Mouse (Mus musculus): Measurements from ENCODE around the gene Olfr958. TPM values are rescaled to one million over a fixed set of nuclear protein-coding genes. Genes with fewer than 3 reads are reported as not detected.
A peak's percentile ranks its signal among the peaks of the same experiment; 100 is the strongest.

The Olfr958 gene
- not detected in 2 replicates for polyA plus RNA-seq (2016; fragmentation: Nextera tagmentation; extraction: Ambion mirVana)

- H3K36me3 ChIP-seq (replicated peaks) = no peaks in the 10 kb centered on the region
- H3K4me3 ChIP-seq = no peak within 1 kb of the TSS
- 73% methylated on average over 2 of the region's 2 CpGs for WGBS
- H3K9me3 ChIP-seq = no peaks in the 10 kb centered on the region
- no peak within 1 kb of the TSS for H3K27ac ChIP-seq (replicated peaks)
- H3K27me3 ChIP-seq (replicated peaks; ENCODE audit: low read depth, poor library complexity, severe bottlenecking) = no peaks in the 10 kb centered on the region
- H3K4me1 ChIP-seq = 0 out of 2 replicates have a peak, but pooled peaks cover 5% of the 10 kb centered on the region
- no peak for DNase-seq (ENCODE audit: low spot score)
Observed at GRCm38 (mm10) chr9:39553946-39554345, at the start of gene Olfr958. Gene Olfr958, minus strand, starts transcription at chr9:39554054.

- Histone ChIP-seq H3K27ac (replicated peaks) (peak overlapping the region; percentile 44; the same call in 1 of the 2 replicates), H3K9me3 (no peaks in the 10 kb centered on the region), H3K4me1 (peaks cover 17% of the 10 kb centered on the region; the same call in 1 of the 2 replicates), H3K4me3 (peak overlapping the region; percentile 58), H3K36me3 (replicated peaks) (no peaks in the 10 kb centered on the region), H3K27me3 (replicated peaks; ENCODE audit: low read depth, poor library complexity, severe bottlenecking) (peaks cover 15% of the 10 kb centered on the region; the same call in 1 of the 2 replicates)
- WGBS = under 1% methylated on average over 9 of the region's 9 CpGs
- DNase-seq (ENCODE audit: low spot score) = peak; percentile 61
Observed at GRCm38 (mm10) chr9:39603333-39603845, 49.5 kb upstream of the Olfr958 start.

- Histone ChIP-seq H3K4me3 (peak overlapping the region; percentile 58), H3K4me1 (peaks cover 17% of the 10 kb centered on the region; the same call in 1 of the 2 replicates), H3K9me3 (no peaks in the 10 kb centered on the region), H3K27ac (replicated peaks) (peak overlapping the region; percentile 44; the same call in 1 of the 2 replicates), H3K36me3 (replicated peaks) (no peaks in the 10 kb centered on the region), H3K27me3 (replicated peaks; ENCODE audit: low read depth, poor library complexity, severe bottlenecking) (peaks cover 15% of the 10 kb centered on the region; the same call in 1 of the 2 replicates)
- under 1% methylated on average over 19 of the region's 19 CpGs for WGBS
- peak; percentile 71 for DNase-seq (ENCODE audit: low spot score)
Observed at GRCm38 (mm10) chr9:39602536-39603332, 48.9 kb upstream of the Olfr958 start.

- no peaks in the 10 kb centered on the region for H3K36me3 ChIP-seq (replicated peaks)
- no peak for DNase-seq (ENCODE audit: low spot score)
- 92% methylated on average over 5 of the region's 5 CpGs for WGBS
- no peaks in the 10 kb centered on the region for H3K9me3 ChIP-seq
- H3K27ac ChIP-seq (replicated peaks) = no peak overlapping the region
- H3K4me3 ChIP-seq = no peak overlapping the region
- no peaks in the 10 kb centered on the region for H3K4me1 ChIP-seq
- H3K27me3 ChIP-seq (replicated peaks; ENCODE audit: low read depth, poor library complexity, severe bottlenecking) = no peaks in the 10 kb centered on the region
Observed at GRCm38 (mm10) chr9:39577050-39577449, 23.2 kb upstream of the Olfr958 start.

GRCm38 (mm10) chr9:39575469-39575868, 21.6 kb upstream of the Olfr958 start, which contains the start of gene Olfr959:
Gene Olfr959, minus strand, starts transcription at chr9:39575569.
- Histone ChIP-seq H3K9me3 (no peaks in the 10 kb centered on the region), H3K4me1 (no peaks in the 10 kb centered on the region), H3K27ac (replicated peaks) (no peak within 1 kb of the TSS), H3K27me3 (replicated peaks; ENCODE audit: low read depth, poor library complexity, severe bottlenecking) (no peaks in the 10 kb centered on the region), H3K36me3 (replicated peaks) (no peaks in the 10 kb centered on the region), H3K4me3 (no peak within 1 kb of the TSS)
- no peak for DNase-seq (ENCODE audit: low spot score)
- 79% methylated on average over 3 of the region's 3 CpGs for WGBS

- H3K27ac ChIP-seq (replicated peaks) = 0 out of 2 replicates have a peak overlapping the region, but pooled peaks have one; percentile 21
- H3K4me1 ChIP-seq = 0 out of 2 replicates have a peak, but pooled peaks cover 5% of the 10 kb centered on the region
- H3K27me3 ChIP-seq (replicated peaks; ENCODE audit: low read depth, poor library complexity, severe bottlenecking) = no peaks in the 10 kb centered on the region
- H3K9me3 ChIP-seq = no peaks in the 10 kb centered on the region
- H3K36me3 ChIP-seq (replicated peaks) = no peaks in the 10 kb centered on the region
- no peak for DNase-seq (ENCODE audit: low spot score)
- H3K4me3 ChIP-seq = no peak overlapping the region
Observed at GRCm38 (mm10) chr9:39558349-39558647, 4.4 kb upstream of the Olfr958 start.

GRCm38 (mm10) chr9:39557529-39558348, 3.9 kb upstream of the Olfr958 start:
- Histone ChIP-seq H3K9me3 (no peaks in the 10 kb centered on the region), H3K4me3 (no peak overlapping the region), H3K36me3 (replicated peaks) (no peaks in the 10 kb centered on the region), H3K27me3 (replicated peaks; ENCODE audit: low read depth, poor library complexity, severe bottlenecking) (no peaks in the 10 kb centered on the region), H3K4me1 (0 out of 2 replicates have a peak, but pooled peaks cover 5% of the 10 kb centered on the region), H3K27ac (replicated peaks) (peak overlapping the region; percentile 21; the same call in 1 of the 2 replicates)
- 58% methylated on average over 3 of the region's 3 CpGs for WGBS
- DNase-seq (ENCODE audit: low spot score) = no peak

GRCm38 (mm10) chr9:39550806-39551205, 3.0 kb downstream of the Olfr958 start:
- Histone ChIP-seq H3K4me1 (no peaks in the 10 kb centered on the region), H3K9me3 (no peaks in the 10 kb centered on the region), H3K27me3 (replicated peaks; ENCODE audit: low read depth, poor library complexity, severe bottlenecking) (no peaks in the 10 kb centered on the region), H3K4me3 (no peak overlapping the region), H3K27ac (replicated peaks) (no peak overlapping the region), H3K36me3 (replicated peaks) (no peaks in the 10 kb centered on the region)
- 83% methylated on average over 5 of the region's 5 CpGs for WGBS
- no peak for DNase-seq (ENCODE audit: low spot score)

- WGBS = 72% methylated on average over 1 of the region's 1 CpGs
- H3K4me3 ChIP-seq = no peak overlapping the region
- H3K27me3 ChIP-seq (replicated peaks; ENCODE audit: low read depth, poor library complexity, severe bottlenecking) = no peaks in the 10 kb centered on the region
- H3K4me1 ChIP-seq = no peaks in the 10 kb centered on the region
- DNase-seq (ENCODE audit: low spot score) = no peak
- H3K27ac ChIP-seq (replicated peaks) = no peak overlapping the region
- H3K9me3 ChIP-seq = no peaks in the 10 kb centered on the region
- H3K36me3 ChIP-seq (replicated peaks) = no peaks in the 10 kb centered on the region
Observed at GRCm38 (mm10) chr9:39523616-39524285, 30.1 kb downstream of the Olfr958 start.

- no peaks in the 10 kb centered on the region for H3K36me3 ChIP-seq (replicated peaks)
- H3K27ac ChIP-seq (replicated peaks) = no peak overlapping the region
- H3K4me3 ChIP-seq = no peak overlapping the region
- no peaks in the 10 kb centered on the region for H3K4me1 ChIP-seq
- no peak for DNase-seq (ENCODE audit: low spot score)
- H3K9me3 ChIP-seq = no peaks in the 10 kb centered on the region
- H3K27me3 ChIP-seq (replicated peaks; ENCODE audit: low read depth, poor library complexity, severe bottlenecking) = no peaks in the 10 kb centered on the region
Observed at GRCm38 (mm10) chr9:39518595-39518994, 35.3 kb downstream of the Olfr958 start.

- no peak within 1 kb of the TSS for H3K27ac ChIP-seq (replicated peaks)
- DNase-seq (ENCODE audit: low spot score) = no peak
- no peaks in the 10 kb centered on the region for H3K4me1 ChIP-seq
- no peaks in the 10 kb centered on the region for H3K27me3 ChIP-seq (replicated peaks; ENCODE audit: low read depth, poor library complexity, severe bottlenecking)
- H3K36me3 ChIP-seq (replicated peaks) = no peaks in the 10 kb centered on the region
- no peaks in the 10 kb centered on the region for H3K9me3 ChIP-seq
- WGBS = 75% methylated on average over 3 of the region's 3 CpGs
- H3K4me3 ChIP-seq = no peak within 1 kb of the TSS
Observed at GRCm38 (mm10) chr9:39515531-39515930, 38.3 kb downstream of the Olfr958 start, which contains the start of gene Olfr957. Gene Olfr957, minus strand, starts transcription at chr9:39515809.

- Histone ChIP-seq H3K4me1 (no peaks in the 10 kb centered on the region), H3K27me3 (replicated peaks; ENCODE audit: low read depth, poor library complexity, severe bottlenecking) (no peaks in the 10 kb centered on the region), H3K4me3 (no peak overlapping the region), H3K9me3 (no peaks in the 10 kb centered on the region), H3K36me3 (replicated peaks) (no peaks in the 10 kb centered on the region), H3K27ac (replicated peaks) (no peak overlapping the region)
- no peak for DNase-seq (ENCODE audit: low spot score)
- 82% methylated on average over 9 of the region's 9 CpGs for WGBS
Observed at GRCm38 (mm10) chr9:39509412-39509811, 44.4 kb downstream of the Olfr958 start.
